ENCODE assay signal across 16 mouse cellular contexts in genomic region chr2:71988572-71988971, GRCm38 (mm10). TPM values are rescaled to one million over a fixed set of nuclear protein-coding genes. Genes with fewer than 3 reads are reported as not detected.
DNase-seq lines count a peak whose midpoint lies in the region; ATAC-seq and TF ChIP-seq lines count a peak whose summit lies in the region.
"Had no signal": no experiment of that assay in that cellular context is flagged by ENCODE, and none has a peak within 500 bp of the region (broad histone marks: within the 10 kb centered on the region; RNA-seq: fewer than 3 reads in every experiment).

No protein-coding gene starts in this region.

- 0 out of 2 replicates have a peak, but pooled peaks cover 2% of the 10 kb centered on the region for H3K4me1 ChIP-seq in intestine, postnatal 0 days (replicated peaks; ENCODE audit: control insufficient read depth, insufficient read depth, low read length)
- peaks cover 7% of the 10 kb centered on the region; the same call in 1 of the 2 replicates for H3K4me1 ChIP-seq in intestine, embryonic 15.5 days (replicated peaks)
- H3K4me1 ChIP-seq in neural tube, embryonic 11.5 days (ENCODE audit: control insufficient read depth, insufficient read depth, low read length), result no peaks in the 10 kb centered on the region
- H3K4me1 ChIP-seq in liver, embryonic 11.5 days (replicated peaks; ENCODE audit: control insufficient read depth, insufficient read depth, low read length), result no peaks in the 10 kb centered on the region
- H3K4me1 ChIP-seq: embryonic facial prominence, embryonic 15.5 days; forebrain, embryonic 12.5 days; heart, embryonic 13.5 days; limb, embryonic 13.5 days had no signal

- TF ChIP-seq CTCF in intestine, postnatal 0 days (IDR thresholded peaks at IDR 0.05; ENCODE audit: low read depth), result no peak

- no peaks in the 10 kb centered on the region for H3K9me3 ChIP-seq in intestine, postnatal 0 days (ENCODE audit: control insufficient read depth)
- H3K9me3 ChIP-seq in intestine, embryonic 15.5 days, result no peaks in the 10 kb centered on the region
- no peaks in the 10 kb centered on the region for H3K9me3 ChIP-seq in neural tube, embryonic 11.5 days (ENCODE audit: control insufficient read depth, low read length)
- H3K9me3 ChIP-seq in liver, embryonic 11.5 days (ENCODE audit: control insufficient read depth, low read length), result no peaks in the 10 kb centered on the region
- H3K9me3 ChIP-seq: embryonic facial prominence, embryonic 15.5 days; forebrain, embryonic 12.5 days; heart, embryonic 13.5 days; limb, embryonic 13.5 days had no signal

- no peak for ATAC-seq in intestine, postnatal 0 days
- ATAC-seq in intestine, embryonic 15.5 days, result no peak
- no peak for ATAC-seq in neural tube, embryonic 11.5 days (ENCODE audit: insufficient read depth, low FRiP score, low TSS enrichment)
- no peak for ATAC-seq in liver, embryonic 11.5 days (replicated peaks; ENCODE audit: low FRiP score)
- ATAC-seq: intestine, embryonic 16.5 days had no signal

- WGBS in intestine, postnatal 0 days, result 30% methylated on average over 6 of the region's 6 CpGs
- 39% methylated on average over 6 of the region's 6 CpGs for WGBS in intestine, embryonic 15.5 days
- 57% methylated on average over 6 of the region's 6 CpGs for WGBS in neural tube, embryonic 11.5 days
- 64% methylated on average over 6 of the region's 6 CpGs for WGBS in liver, embryonic 11.5 days

- DNase-seq in lung, postnatal 10 days, result peak; percentile 27
- no peak for DNase-seq in lung, postnatal 36 days
- DNase-seq in embryo, embryonic 10.5 days (ENCODE audit: low spot score), result peak; percentile 29
- DNase-seq in neural tube, embryonic 11.5 days (ENCODE audit: low spot score), result peak; percentile 16
- no peak for DNase-seq in liver, embryonic 11.5 days (ENCODE audit: low spot score)
- DNase-seq: cerebellum, postnatal 14 days; gastrocnemius, postnatal 25 days; lung, adult 18-20 months; thymus, postnatal 25 days had no signal

- peak overlapping the region; percentile 4; the same call in 1 of the 2 replicates for H3K4me2 ChIP-seq in intestine, postnatal 0 days (replicated peaks; ENCODE audit: low read depth)
- H3K4me2 ChIP-seq in intestine, embryonic 15.5 days (replicated peaks), result no peak overlapping the region
- H3K4me2 ChIP-seq in neural tube, embryonic 11.5 days (ENCODE audit: low read depth), result no peak overlapping the region
- no peak overlapping the region for H3K4me2 ChIP-seq in liver, embryonic 11.5 days
- H3K4me2 ChIP-seq: embryonic facial prominence, embryonic 15.5 days; forebrain, embryonic 12.5 days; heart, embryonic 13.5 days; limb, embryonic 13.5 days had no signal

- H3K9ac ChIP-seq in intestine, postnatal 0 days (ENCODE audit: low read depth, low read length), result no peak overlapping the region
- no peak overlapping the region for H3K9ac ChIP-seq in intestine, embryonic 15.5 days
- no peak overlapping the region for H3K9ac ChIP-seq in neural tube, embryonic 11.5 days (ENCODE audit: low read length)
- H3K9ac ChIP-seq in liver, embryonic 11.5 days (ENCODE audit: low read depth, low read length), result no peak overlapping the region
- H3K9ac ChIP-seq: embryonic facial prominence, embryonic 15.5 days; forebrain, embryonic 12.5 days; heart, embryonic 13.5 days; limb, embryonic 13.5 days had no signal

- no peak overlapping the region for H3K4me3 ChIP-seq in intestine, postnatal 0 days (ENCODE audit: low read depth, low read length)
- no peak overlapping the region for H3K4me3 ChIP-seq in intestine, embryonic 15.5 days (replicated peaks)
- no peak overlapping the region for H3K4me3 ChIP-seq in neural tube, embryonic 11.5 days (ENCODE audit: low read depth, low read length)
- no peak overlapping the region for H3K4me3 ChIP-seq in liver, embryonic 11.5 days (ENCODE audit: low read depth, low read length)
- H3K4me3 ChIP-seq: embryonic facial prominence, embryonic 15.5 days; forebrain, embryonic 12.5 days; heart, embryonic 13.5 days; limb, embryonic 13.5 days had no signal

- no peaks in the 10 kb centered on the region for H3K36me3 ChIP-seq in intestine, postnatal 0 days (ENCODE audit: control insufficient read depth, insufficient read depth)
- no peaks in the 10 kb centered on the region for H3K36me3 ChIP-seq in intestine, embryonic 15.5 days
- no peaks in the 10 kb centered on the region for H3K36me3 ChIP-seq in neural tube, embryonic 11.5 days (ENCODE audit: control insufficient read depth, insufficient read depth, low read length)
- H3K36me3 ChIP-seq in liver, embryonic 11.5 days (ENCODE audit: control insufficient read depth, insufficient read depth, low read length), result no peaks in the 10 kb centered on the region
- H3K36me3 ChIP-seq: embryonic facial prominence, embryonic 15.5 days; forebrain, embryonic 12.5 days; heart, embryonic 13.5 days; limb, embryonic 13.5 days had no signal

- H3K27ac ChIP-seq in intestine, postnatal 0 days (ENCODE audit: low read depth, low read length), result no peak overlapping the region
- no peak overlapping the region for H3K27ac ChIP-seq in intestine, embryonic 15.5 days
- H3K27ac ChIP-seq in neural tube, embryonic 11.5 days (ENCODE audit: low read depth, low read length), result no peak overlapping the region
- no peak overlapping the region for H3K27ac ChIP-seq in liver, embryonic 11.5 days (ENCODE audit: low read depth, low read length)
- H3K27ac ChIP-seq: embryonic facial prominence, embryonic 15.5 days; forebrain, embryonic 12.5 days; heart, embryonic 13.5 days; limb, embryonic 13.5 days had no signal

- no peaks in the 10 kb centered on the region for H3K27me3 ChIP-seq in intestine, postnatal 0 days (replicated peaks; ENCODE audit: control insufficient read depth, insufficient read depth, low read length)
- H3K27me3 ChIP-seq in intestine, embryonic 15.5 days (replicated peaks), result no peaks in the 10 kb centered on the region
- no peaks in the 10 kb centered on the region for H3K27me3 ChIP-seq in neural tube, embryonic 11.5 days (ENCODE audit: control insufficient read depth, insufficient read depth, low read length)
- no peaks in the 10 kb centered on the region for H3K27me3 ChIP-seq in liver, embryonic 11.5 days (replicated peaks; ENCODE audit: control insufficient read depth, insufficient read depth, low read length)
- H3K27me3 ChIP-seq: heart, embryonic 13.5 days had no signal

RNA-seq across cellular contexts. Expression of gene Rapgef4, which starts 7.5 kb away (rescaled TPM):
- polyA plus RNA-seq in intestine, postnatal 0 days (2015; fragmentation: Nextera tagmentation; extraction: Ambion mirVana), result 2.7 and 3.4 TPM in 2 replicates
- 2.1 and 3.0 TPM in 2 replicates for polyA plus RNA-seq in intestine, embryonic 15.5 days (2015; fragmentation: Nextera tagmentation; extraction: Ambion mirVana)
- 9.8 and 11.9 TPM in 2 replicates for polyA plus RNA-seq in neural tube, embryonic 11.5 days (2014; fragmentation: Nextera tagmentation; extraction: Ambion mirVana)
- 3.9 and 4.2 TPM in 2 replicates for polyA plus RNA-seq in liver, embryonic 11.5 days (2014; fragmentation: Nextera tagmentation; extraction: Ambion mirVana)

Comparison
In these comparisons a context has a peak if more than half of its experiments do, and no peak if none do; other contexts are left out.
1. DNase-seq: peak in lung, postnatal 10 days (single experiment), embryo, embryonic 10.5 days (single experiment) and neural tube, embryonic 11.5 days (single experiment); none in lung, postnatal 36 days (single experiment) and liver, embryonic 11.5 days (single experiment).